Comparison of ENCODE assay signal across 10 mouse cellular contexts in genomic region chr9:101446316-101446715, GRCm38 (mm10).
DNase-seq lines count a peak whose midpoint lies in the region.
"Had no signal": no experiment of that assay in that cellular context is flagged by ENCODE, and none has a peak within 500 bp of the region (broad histone marks: within the 10 kb centered on the region; RNA-seq: fewer than 3 reads in every experiment).

No protein-coding gene starts in this region.

- peak; percentile 28 to 45 for DNase-seq in cerebellum, postnatal 10 days
- no peak for DNase-seq in cerebellum, postnatal 4 days (ENCODE audit: low spot score in 2 of 2)
- DNase-seq in heart, adult 9 months (ENCODE audit: low spot score in 2 of 2): peak; percentile 43 to 51
- no peak for DNase-seq in heart, postnatal 25 days (ENCODE audit: low spot score)
- peak; percentile 15 for DNase-seq in urinary bladder, postnatal 14 days (ENCODE audit: low spot score)
- DNase-seq in urinary bladder, postnatal 36 days (ENCODE audit: low spot score in 2 of 2): no peak
- DNase-seq in telencephalon, adult 2 months (ENCODE audit: low read depth, low spot score): peak; percentile 41
- DNase-seq in spleen, adult 12 weeks (ENCODE audit: low spot score): no peak
- DNase-seq: lung, adult 2 months; thymus, postnatal 4 days had no signal

- intact Hi-C loops in heart, postnatal 25 days (cut with DNase I): no loop called here

Comparison
In these comparisons a context has a peak if more than half of its experiments do, and no peak if none do; other contexts are left out.
1. DNase-seq: peak in cerebellum, postnatal 10 days (2 of 2), heart, adult 9 months (2 of 2), urinary bladder, postnatal 14 days (single experiment) and telencephalon, adult 2 months (single experiment); none in cerebellum, postnatal 4 days (0 of 2), heart, postnatal 25 days (single experiment), urinary bladder, postnatal 36 days (0 of 2) and spleen, adult 12 weeks (single experiment).